Mouse (Mus musculus): Measurements from ENCODE around the gene Gm20388. TPM values are rescaled to one million over a fixed set of nuclear protein-coding genes. Genes with fewer than 3 reads are reported as not detected.

Gm20388 gene
- polyA plus RNA-seq, 1 experiment = 0.36 TPM

GRCm38 (mm10) chr8:120599504-120599903 is 688.9 kb downstream of the Gm20388 start:
- TF ChIP-seq TAL1 (IDR thresholded peaks at IDR 0.05; ENCODE audit: low read length) (no peak), GATA1 (IDR thresholded peaks at IDR 0.05; ENCODE audit: low read length) (no peak)
- Histone ChIP-seq H3K36me3 (ENCODE audit: control insufficient read depth) (no peaks in the 10 kb centered on the region), H3K4me1 (ENCODE audit: control insufficient read depth) (peaks cover 2% of the 10 kb centered on the region; the same call in 1 of the 2 replicates), H3K9me3 (ENCODE audit: control insufficient read depth, low read length) (peaks cover 11% of the 10 kb centered on the region), H3K27me3 (ENCODE audit: control insufficient read depth) (peaks cover 8% of the 10 kb centered on the region), H3K4me3 (replicated peaks) (no peak overlapping the region)

- Histone ChIP-seq H3K4me3 (replicated peaks) (no peak overlapping the region), H3K4me1 (ENCODE audit: control insufficient read depth) (peaks cover 6% of the 10 kb centered on the region), H3K27me3 (ENCODE audit: control insufficient read depth) (peaks cover 8% of the 10 kb centered on the region), H3K9me3 (ENCODE audit: control insufficient read depth, low read length) (peaks cover 10% of the 10 kb centered on the region), H3K36me3 (ENCODE audit: control insufficient read depth) (no peaks in the 10 kb centered on the region)
- TF ChIP-seq GATA1 (IDR thresholded peaks at IDR 0.05; ENCODE audit: low read length) = no peak
- no peak for TF ChIP-seq TAL1 (IDR thresholded peaks at IDR 0.05; ENCODE audit: low read length)
Observed at GRCm38 (mm10) chr8:120602672-120603071, 692.0 kb downstream of the Gm20388 start.

- TF ChIP-seq GATA1 (IDR thresholded peaks at IDR 0.05; ENCODE audit: low read length) (no peak), TAL1 (IDR thresholded peaks at IDR 0.05; ENCODE audit: low read length) (no peak)
- Histone ChIP-seq H3K27me3 (ENCODE audit: control insufficient read depth) (no peaks in the 10 kb centered on the region), H3K4me1 (ENCODE audit: control insufficient read depth) (peaks cover 14% of the 10 kb centered on the region), H3K9me3 (ENCODE audit: control insufficient read depth, low read length) (peaks cover 3% of the 10 kb centered on the region), H3K36me3 (ENCODE audit: control insufficient read depth) (no peaks in the 10 kb centered on the region), H3K4me3 (replicated peaks) (no peak overlapping the region)
Observed at GRCm38 (mm10) chr8:120607460-120607859, 696.8 kb downstream of the Gm20388 start.

DNA sequence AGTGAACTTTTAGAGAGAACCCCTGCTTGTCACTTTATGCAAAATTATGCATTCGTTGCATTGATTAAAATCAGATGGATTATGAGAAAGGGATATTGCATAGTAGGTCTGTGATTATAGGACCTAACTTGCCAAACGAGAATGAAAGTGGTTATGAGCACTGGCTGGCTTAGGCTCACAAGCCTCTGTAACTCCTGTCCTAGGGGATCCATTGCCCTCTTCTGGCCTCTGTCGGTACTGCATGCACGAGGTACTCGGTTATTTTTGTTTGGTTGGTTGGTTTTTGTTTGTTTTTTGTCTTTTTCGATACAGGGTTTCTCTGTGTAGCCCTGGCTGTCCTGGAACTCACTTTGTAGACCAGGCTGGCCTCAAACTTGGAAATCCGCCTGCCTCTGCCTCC is 697.2 kb downstream of the Gm20388 start:
- H3K4me1 ChIP-seq (ENCODE audit: control insufficient read depth) = peaks cover 14% of the 10 kb centered on the region
- H3K9me3 ChIP-seq (ENCODE audit: control insufficient read depth, low read length) = peaks cover 3% of the 10 kb centered on the region
- no peaks in the 10 kb centered on the region for H3K27me3 ChIP-seq (ENCODE audit: control insufficient read depth)
- no peaks in the 10 kb centered on the region for H3K36me3 ChIP-seq (ENCODE audit: control insufficient read depth)
- TF ChIP-seq GATA1 (IDR thresholded peaks at IDR 0.05; ENCODE audit: low read length) = no peak
- TF ChIP-seq TAL1 (IDR thresholded peaks at IDR 0.05; ENCODE audit: low read length) = no peak
- no peak overlapping the region for H3K4me3 ChIP-seq (replicated peaks)

GRCm38 (mm10) chr8:120610824-120611223 is 700.2 kb downstream of the Gm20388 start:
- TF ChIP-seq GATA1 (IDR thresholded peaks at IDR 0.05; ENCODE audit: low read length) (no peak), TAL1 (IDR thresholded peaks at IDR 0.05; ENCODE audit: low read length) (no peak)
- Histone ChIP-seq H3K27me3 (ENCODE audit: control insufficient read depth) (peaks cover 13% of the 10 kb centered on the region), H3K36me3 (ENCODE audit: control insufficient read depth) (no peaks in the 10 kb centered on the region), H3K4me1 (ENCODE audit: control insufficient read depth) (peaks cover 14% of the 10 kb centered on the region), H3K9me3 (ENCODE audit: control insufficient read depth, low read length) (peaks cover 3% of the 10 kb centered on the region), H3K4me3 (replicated peaks) (no peak overlapping the region)

DNA sequence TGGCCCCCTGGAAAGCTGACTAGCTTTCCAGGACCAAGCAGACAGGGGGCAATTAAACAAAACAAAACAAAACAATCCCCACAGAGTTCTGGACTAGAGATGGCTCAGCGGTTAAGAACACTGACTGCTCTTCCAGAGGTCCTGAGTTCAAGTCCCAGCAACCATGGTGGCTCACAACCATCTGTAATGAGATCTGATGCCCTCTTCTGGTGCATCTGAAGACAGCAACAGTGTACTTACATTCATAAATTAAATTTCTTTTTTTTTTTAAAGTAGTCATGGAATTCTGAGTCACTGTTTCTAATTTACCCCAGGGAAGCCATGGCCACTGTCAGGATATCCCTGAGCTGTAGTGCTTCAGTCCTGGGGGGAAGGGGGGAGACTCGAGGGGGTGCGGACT is 703.9 kb downstream of the Gm20388 start:
- Histone ChIP-seq H3K27me3 (ENCODE audit: control insufficient read depth) (peaks cover 16% of the 10 kb centered on the region), H3K4me1 (ENCODE audit: control insufficient read depth) (no peaks in the 10 kb centered on the region; the same call in 1 of the 2 replicates), H3K9me3 (ENCODE audit: control insufficient read depth, low read length) (peaks cover 3% of the 10 kb centered on the region), H3K36me3 (ENCODE audit: control insufficient read depth) (no peaks in the 10 kb centered on the region), H3K4me3 (replicated peaks) (no peak overlapping the region)
- TF ChIP-seq GATA1 (IDR thresholded peaks at IDR 0.05; ENCODE audit: low read length) = no peak
- no peak for TF ChIP-seq TAL1 (IDR thresholded peaks at IDR 0.05; ENCODE audit: low read length)

GRCm38 (mm10) chr8:120616663-120617626 is 706.3 kb downstream of the Gm20388 start:
- Histone ChIP-seq H3K4me3 (replicated peaks) (no peak overlapping the region), H3K36me3 (ENCODE audit: control insufficient read depth) (no peaks in the 10 kb centered on the region), H3K4me1 (ENCODE audit: control insufficient read depth) (no peaks in the 10 kb centered on the region; the same call in 1 of the 2 replicates), H3K9me3 (ENCODE audit: control insufficient read depth, low read length) (no peaks in the 10 kb centered on the region), H3K27me3 (ENCODE audit: control insufficient read depth) (peaks cover 16% of the 10 kb centered on the region)
- TF ChIP-seq TAL1 (IDR thresholded peaks at IDR 0.05; ENCODE audit: low read length) (no peak), GATA1 (IDR thresholded peaks at IDR 0.05; ENCODE audit: low read length) (no peak)

DNA sequence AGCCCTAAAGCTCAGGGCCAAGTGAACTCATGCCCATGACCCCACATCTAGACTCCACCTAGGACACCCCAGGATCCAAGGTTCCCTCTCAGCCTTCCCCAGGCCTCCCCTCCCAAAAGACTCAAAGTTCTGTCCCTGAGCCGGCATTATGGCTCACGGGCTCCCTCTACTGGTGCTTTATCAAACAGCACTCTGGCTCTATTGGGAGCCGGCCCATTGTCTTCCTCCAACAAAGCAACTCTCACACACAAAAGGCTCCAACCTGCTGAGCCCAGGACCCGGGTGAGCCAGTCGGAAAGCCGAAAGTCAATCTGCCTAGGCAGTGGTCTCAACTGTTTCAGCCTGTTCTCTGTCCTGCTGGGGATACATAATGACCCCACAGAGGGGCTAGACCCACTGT is 707.5 kb downstream of the Gm20388 start:
- TF ChIP-seq GATA1 (IDR thresholded peaks at IDR 0.05; ENCODE audit: low read length) (no peak), TAL1 (IDR thresholded peaks at IDR 0.05; ENCODE audit: low read length) (no peak)
- Histone ChIP-seq H3K9me3 (ENCODE audit: control insufficient read depth, low read length) (no peaks in the 10 kb centered on the region), H3K27me3 (ENCODE audit: control insufficient read depth) (peaks cover 16% of the 10 kb centered on the region), H3K36me3 (ENCODE audit: control insufficient read depth) (no peaks in the 10 kb centered on the region), H3K4me3 (replicated peaks) (no peak overlapping the region), H3K4me1 (ENCODE audit: control insufficient read depth) (no peaks in the 10 kb centered on the region; the same call in none of the 2 replicates)

All from erythroblast, embryonic 14.5 days (primary cell).